Mouse (Mus musculus): ENCODE data around the gene Amigo1. TPM values are rescaled to one million over a fixed set of nuclear protein-coding genes. Genes with fewer than 3 reads are reported as not detected.

The Amigo1 gene
- total RNA-seq (2014; fragmentation: Nextera tagmentation): 0.29 and 0.98 TPM in 2 replicates
- 0.66 and 0.99 TPM in 2 replicates for total RNA-seq (2017)
- polyA plus RNA-seq (2012): 0.46 and 0.51 TPM in 2 replicates

DNA sequence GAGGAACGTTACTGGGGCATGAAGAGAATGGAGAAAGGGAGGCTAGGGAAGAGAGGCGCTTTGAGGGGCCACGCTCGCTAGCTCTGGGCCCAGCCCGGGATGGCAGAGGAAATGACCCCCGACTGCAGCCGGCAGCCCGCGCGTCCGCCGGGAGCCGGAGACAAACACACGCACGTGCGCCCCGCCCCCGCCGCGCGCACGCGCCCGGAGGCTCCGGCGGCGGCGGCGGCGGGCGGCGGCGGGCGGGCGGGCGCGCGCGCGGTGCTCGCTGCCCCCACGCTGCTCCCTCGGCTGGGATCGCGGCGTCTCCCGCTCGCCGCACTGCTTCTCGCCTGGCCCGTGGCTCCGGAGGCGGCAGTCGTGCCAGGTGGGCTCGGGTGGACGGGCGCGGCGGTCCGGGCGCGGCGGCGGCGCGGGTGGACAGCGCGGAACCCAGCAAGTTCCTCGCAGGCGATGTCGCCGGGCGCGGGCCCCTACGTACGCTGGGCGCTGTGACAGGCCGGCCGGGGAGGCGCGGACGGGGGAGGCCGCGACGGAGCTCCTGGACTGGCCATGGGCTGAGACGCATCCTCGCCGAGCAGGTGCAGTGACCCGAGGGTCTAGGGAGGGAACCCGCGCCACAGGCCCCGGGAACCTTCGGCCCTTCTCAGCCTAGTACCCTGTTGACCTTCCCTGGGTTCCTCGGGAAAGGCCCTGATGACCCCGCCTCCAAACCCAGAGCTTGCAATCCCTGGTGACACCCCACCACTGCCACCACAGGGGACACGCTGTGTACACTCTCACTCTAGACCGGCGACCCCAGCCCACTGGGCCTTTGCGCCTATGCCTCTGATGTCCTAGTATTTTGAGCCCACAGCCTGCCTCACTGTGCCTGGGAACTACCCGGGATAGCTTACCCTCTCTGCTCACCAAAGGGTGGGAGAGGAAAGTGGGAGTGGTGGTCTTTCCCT lies at the start of gene Amigo1:
Gene Amigo1, plus strand, starts transcription at position 238 of the 950 bp plus-strand sequence.
- Histone ChIP-seq H3K9me3 (replicated peaks) (no peaks in the 10 kb centered on the region), H3K4me1 (ENCODE audit: insufficient read depth, low read depth, low read length) (peaks cover 30% of the 10 kb centered on the region), H3K27me3 (ENCODE audit: insufficient read depth, low read length) (peaks cover 50% of the 10 kb centered on the region), H3K4me3 (ENCODE audit: low read depth, low read length) (peak within 1 kb of the TSS; percentile 75), H3K36me3 (replicated peaks) (peaks cover 3% of the 10 kb centered on the region)
- ATAC-seq (ENCODE audit: extremely low read depth, insufficient number of reproducible peaks, low FRiP score, poor library complexity, severe bottlenecking) (no peak), DNase-seq (ENCODE audit: low spot score) (peak; percentile 36)
- TF ChIP-seq GATA1 (IDR thresholded peaks at IDR 0.05; ENCODE audit: borderline replicate concordance, low read length) (no peak), POLR2AphosphoS5 (IDR thresholded peaks at IDR 0.05; ENCODE audit: insufficient replicate concordance, low read depth, low read length) (no peak), CTCF (IDR thresholded peaks at IDR 0.05; ENCODE audit: low read depth, low read length) (no peak), TAL1 (conservative IDR thresholded peaks at IDR 0.05; ENCODE audit: low read depth, low read length) (no peak), GATA2 (IDR thresholded peaks at IDR 0.05; ENCODE audit: borderline replicate concordance, low read depth, low read length) (no peak)

DNA sequence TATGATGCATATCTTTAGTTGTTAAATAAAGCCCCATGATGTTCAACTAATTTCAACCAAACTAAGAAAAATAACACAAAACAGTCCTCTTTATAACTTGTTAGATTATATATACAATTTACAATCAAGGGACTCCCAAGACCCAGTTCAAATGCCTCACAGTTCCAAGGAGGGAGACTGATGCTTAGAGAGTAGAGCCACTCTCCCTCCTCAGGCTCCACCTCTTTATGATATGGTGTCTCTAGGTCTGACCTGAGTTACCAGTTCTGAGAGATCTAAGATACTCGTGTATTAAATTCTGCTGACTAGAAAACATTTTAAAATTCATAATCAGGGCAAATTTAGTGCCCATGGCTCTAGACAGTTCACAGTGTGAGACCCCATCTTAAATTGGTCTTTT lies 47.0 kb upstream of the Amigo1 start:
- Histone ChIP-seq H3K27me3 (ENCODE audit: insufficient read depth, low read length) (no peaks in the 10 kb centered on the region), H3K36me3 (replicated peaks) (peaks cover 65% of the 10 kb centered on the region), H3K4me3 (ENCODE audit: low read depth, low read length) (no peak overlapping the region), H3K4me1 (ENCODE audit: insufficient read depth, low read depth, low read length) (peaks cover 65% of the 10 kb centered on the region), H3K9me3 (replicated peaks) (no peaks in the 10 kb centered on the region)
- DNase-seq (ENCODE audit: low spot score): no peak
- TF ChIP-seq GATA1 (IDR thresholded peaks at IDR 0.05; ENCODE audit: borderline replicate concordance, low read length) (no peak), CTCF (IDR thresholded peaks at IDR 0.05; ENCODE audit: low read depth, low read length) (no peak), POLR2AphosphoS5 (IDR thresholded peaks at IDR 0.05; ENCODE audit: insufficient replicate concordance, low read depth, low read length) (no peak), TAL1 (conservative IDR thresholded peaks at IDR 0.05; ENCODE audit: low read depth, low read length) (no peak), GATA2 (IDR thresholded peaks at IDR 0.05; ENCODE audit: borderline replicate concordance, low read depth, low read length) (no peak)
- ATAC-seq (ENCODE audit: extremely low read depth, insufficient number of reproducible peaks, low FRiP score, poor library complexity, severe bottlenecking): no peak

DNA sequence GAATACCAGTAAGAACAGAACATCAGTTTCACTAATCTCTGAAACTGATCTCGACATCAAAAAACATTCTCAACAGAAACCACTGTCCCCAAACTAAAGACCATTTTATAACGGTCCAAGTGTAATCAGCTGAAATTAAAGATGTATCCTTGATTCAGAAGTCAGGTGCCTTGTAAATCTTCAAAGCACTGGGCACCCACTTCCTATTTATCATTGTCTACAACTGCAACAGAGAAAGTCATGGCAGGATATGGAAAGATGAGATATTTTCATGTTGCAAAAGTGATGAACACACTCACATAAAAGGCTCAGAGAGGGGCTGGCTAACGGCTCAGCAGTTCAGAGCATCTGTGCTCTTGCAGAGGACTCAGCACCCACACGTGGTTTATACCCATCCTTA lies 45.3 kb upstream of the Amigo1 start:
- Histone ChIP-seq H3K9me3 (replicated peaks) (no peaks in the 10 kb centered on the region), H3K36me3 (replicated peaks) (peaks cover 55% of the 10 kb centered on the region), H3K4me1 (ENCODE audit: insufficient read depth, low read depth, low read length) (peaks cover 53% of the 10 kb centered on the region), H3K4me3 (ENCODE audit: low read depth, low read length) (no peak overlapping the region), H3K27me3 (ENCODE audit: insufficient read depth, low read length) (no peaks in the 10 kb centered on the region)
- TF ChIP-seq GATA1 (IDR thresholded peaks at IDR 0.05; ENCODE audit: borderline replicate concordance, low read length) (no peak), POLR2AphosphoS5 (IDR thresholded peaks at IDR 0.05; ENCODE audit: insufficient replicate concordance, low read depth, low read length) (no peak), TAL1 (conservative IDR thresholded peaks at IDR 0.05; ENCODE audit: low read depth, low read length) (no peak), CTCF (IDR thresholded peaks at IDR 0.05; ENCODE audit: low read depth, low read length) (no peak)
- DNase-seq (ENCODE audit: low spot score): no peak
- peak; percentile 36; the same call in 1 of the 2 replicates for ATAC-seq (ENCODE audit: extremely low read depth, insufficient number of reproducible peaks, low FRiP score, poor library complexity, severe bottlenecking)

DNA sequence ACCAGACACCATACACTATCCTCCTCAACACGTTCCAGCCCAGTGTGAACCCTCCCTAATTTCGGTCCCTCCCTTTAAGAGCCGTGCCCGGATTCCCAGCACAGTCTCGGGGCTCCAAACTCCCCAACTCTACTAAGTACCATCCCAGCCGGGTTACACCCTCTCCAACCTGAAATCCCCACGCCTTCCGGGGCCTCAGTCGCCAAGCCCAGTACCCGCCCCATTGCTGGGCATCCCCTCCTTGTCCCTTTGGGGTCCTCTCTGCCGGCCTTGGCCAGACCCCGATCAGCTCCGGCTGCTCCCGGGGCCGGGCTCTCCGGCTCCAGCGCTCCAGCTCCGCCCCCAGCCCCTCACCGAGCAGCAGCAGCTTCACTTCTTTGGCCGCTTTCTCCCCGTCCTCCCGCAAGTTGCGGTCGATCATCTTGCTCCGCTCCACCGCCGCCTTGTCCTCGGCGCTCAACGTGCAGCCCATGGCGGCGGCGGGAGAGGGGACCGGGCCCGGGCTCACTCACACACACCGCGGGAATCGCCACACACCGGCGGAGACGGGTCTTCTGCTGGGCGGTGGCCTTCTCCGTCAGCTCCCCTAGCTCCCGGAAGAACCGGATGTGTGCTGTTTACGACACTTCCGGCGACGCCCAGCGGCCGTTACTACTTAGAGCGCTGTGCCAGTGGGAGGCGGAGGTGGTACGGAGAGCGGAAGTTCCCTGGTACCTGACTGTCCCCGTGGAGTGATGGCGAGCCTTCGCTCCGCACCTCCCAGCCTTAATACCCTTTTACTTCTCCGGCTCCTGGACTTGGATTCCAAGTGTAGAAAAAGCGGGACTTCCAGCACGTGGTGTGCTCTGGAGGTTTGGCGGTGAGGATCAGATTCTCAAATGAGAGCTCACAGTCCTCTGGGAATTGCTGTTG lies 40.3 kb upstream of the Amigo1 start, which contains the start of gene Gnai3:
Gene Gnai3, minus strand, starts transcription at position 613 of the 912 bp plus-strand sequence.
- TF ChIP-seq POLR2AphosphoS5 (IDR thresholded peaks at IDR 0.05; ENCODE audit: insufficient replicate concordance, low read depth, low read length) (no peak), CTCF (IDR thresholded peaks at IDR 0.05; ENCODE audit: low read depth, low read length) (no peak), GATA2 (IDR thresholded peaks at IDR 0.05; ENCODE audit: borderline replicate concordance, low read depth, low read length) (no peak), GATA1 (IDR thresholded peaks at IDR 0.05; ENCODE audit: borderline replicate concordance, low read length) (no peak), TAL1 (conservative IDR thresholded peaks at IDR 0.05; ENCODE audit: low read depth, low read length) (no peak)
- peak; percentile 89 for ATAC-seq (ENCODE audit: extremely low read depth, insufficient number of reproducible peaks, low FRiP score, poor library complexity, severe bottlenecking)
- DNase-seq (ENCODE audit: low spot score): peak; percentile 92
- peaks cover 45% of the 10 kb centered on the region for H3K4me1 ChIP-seq (ENCODE audit: insufficient read depth, low read depth, low read length)
- H3K4me3 ChIP-seq (ENCODE audit: low read depth, low read length): peak within 1 kb of the TSS; percentile 96
- H3K9me3 ChIP-seq (replicated peaks): no peaks in the 10 kb centered on the region
- H3K36me3 ChIP-seq (replicated peaks): peaks cover 34% of the 10 kb centered on the region
- H3K27me3 ChIP-seq (ENCODE audit: insufficient read depth, low read length): no peaks in the 10 kb centered on the region; the same call in 1 of the 2 replicates

DNA sequence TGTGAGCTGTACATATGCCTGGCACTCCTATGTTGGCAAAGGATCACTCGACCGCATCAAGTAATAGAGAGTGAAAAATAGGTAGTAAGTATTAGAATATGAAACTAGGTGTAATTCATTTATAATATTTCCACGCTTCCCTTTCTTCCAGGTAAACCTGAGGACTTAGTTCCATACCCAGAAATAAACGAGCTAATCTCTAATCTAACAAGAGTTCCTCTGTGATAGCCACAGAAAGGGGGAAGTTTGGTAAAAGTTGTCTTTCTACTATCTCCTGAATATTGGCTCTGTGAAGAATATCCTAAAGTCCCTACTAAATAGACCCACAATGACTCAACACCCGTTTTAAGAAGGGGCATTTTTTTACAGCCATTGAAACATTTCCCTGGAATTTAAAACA lies 39.5 kb upstream of the Amigo1 start:
- no peak for ATAC-seq (ENCODE audit: extremely low read depth, insufficient number of reproducible peaks, low FRiP score, poor library complexity, severe bottlenecking)
- H3K27me3 ChIP-seq (ENCODE audit: insufficient read depth, low read length): no peaks in the 10 kb centered on the region; the same call in 1 of the 2 replicates
- peaks cover 30% of the 10 kb centered on the region for H3K36me3 ChIP-seq (replicated peaks)
- H3K4me3 ChIP-seq (ENCODE audit: low read depth, low read length): peak overlapping the region; percentile 96
- TF ChIP-seq POLR2AphosphoS5 (IDR thresholded peaks at IDR 0.05; ENCODE audit: insufficient replicate concordance, low read depth, low read length) (no peak), CTCF (IDR thresholded peaks at IDR 0.05; ENCODE audit: low read depth, low read length) (no peak), TAL1 (conservative IDR thresholded peaks at IDR 0.05; ENCODE audit: low read depth, low read length) (no peak), GATA2 (IDR thresholded peaks at IDR 0.05; ENCODE audit: borderline replicate concordance, low read depth, low read length) (no peak), GATA1 (IDR thresholded peaks at IDR 0.05; ENCODE audit: borderline replicate concordance, low read length) (no peak)
- peaks cover 44% of the 10 kb centered on the region for H3K4me1 ChIP-seq (ENCODE audit: insufficient read depth, low read depth, low read length)
- no peaks in the 10 kb centered on the region for H3K9me3 ChIP-seq (replicated peaks)
- no peak for DNase-seq (ENCODE audit: low spot score)
